Mouse (Mus musculus): ENCODE results near the gene Tmem189.

DNA sequence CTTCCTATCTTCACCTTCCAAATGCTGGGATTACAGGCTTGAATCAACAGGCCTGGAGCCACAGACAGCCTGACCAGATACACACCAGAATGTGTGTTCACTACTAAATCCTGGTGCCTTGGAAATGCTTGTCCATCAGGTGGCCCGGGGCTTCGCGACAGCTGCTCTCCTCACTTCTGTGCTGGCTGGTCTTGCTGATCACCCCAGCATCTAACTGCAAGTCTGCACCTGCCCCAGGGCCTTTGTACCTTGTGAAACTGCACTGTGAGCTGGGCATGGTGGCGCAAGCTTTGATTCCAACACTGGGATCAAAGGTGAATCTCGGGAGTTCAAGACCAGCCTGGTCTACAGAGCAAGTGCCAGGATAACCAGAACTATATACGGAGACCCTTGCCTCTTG lies 47.5 kb downstream of the Tmem189 start:
- TF ChIP-seq POLR2A (IDR thresholded peaks at IDR 0.05; ENCODE audit: borderline replicate concordance, control insufficient read depth, low read depth, low read length): no peak
- no peak for TF ChIP-seq CTCF (IDR thresholded peaks at IDR 0.05; ENCODE audit: control insufficient read depth, insufficient read depth, low read length)

All from bone marrow, adult 2 months (tissue).